Mouse (Mus musculus) kidney, postnatal 0 days (tissue): ENCODE results near the gene Nid2. TPM values are rescaled to one million over a fixed set of nuclear protein-coding genes. Genes with fewer than 3 reads are reported as not detected.

ENCODE experiments used
- ATAC-seq: fragments of 200-750 bp; cut with Nextera tagmentation; replicated peaks from 2 replicates; pipeline ENCODE4 v1.8.0; 2017; ENCODE audit warnings: low read depth, moderate number of reproducible peaks, moderate TSS enrichment, moderate library complexity; ENCODE audit not compliant: low FRiP score
- DNase-seq: peaks from one replicate; pipeline ENCODE4 v3.0.0-alpha.2; 2016; ENCODE audit warnings: low spot score
- H3K27ac ChIP-seq: fragments of 300-500 bp; sonication (generic); 2 replicates; pipeline ENCODE4 v1.5.1; 2014; ENCODE audit warnings: mild to moderate bottlenecking
- H3K27me3 ChIP-seq: fragments of 300-500 bp; sonication (generic); 2 replicates; pipeline ENCODE4 v1.6.1; 2014; ENCODE audit warnings: low read length, mixed read lengths; ENCODE audit not compliant: insufficient read depth
- H3K36me3 ChIP-seq: fragments of 300-500 bp; sonication (generic); 2 replicates; pipeline ENCODE4 v1.6.1; 2014; ENCODE audit warnings: low read length, mixed read lengths; ENCODE audit not compliant: insufficient read depth
- H3K4me1 ChIP-seq: fragments of 300-500 bp; sonication (generic); replicated peaks from 2 replicates; pipeline ENCODE4 v1.6.1; 2014; ENCODE audit warnings: antibody characterized with exemption, low read length, mixed read lengths; ENCODE audit not compliant: insufficient read depth
- H3K4me2 ChIP-seq: fragments of 300-500 bp; sonication (generic); 2 replicates; pipeline ENCODE4 v1.6.1; 2014; ENCODE audit warnings: mild to moderate bottlenecking, low read length, moderate library complexity, mixed read lengths
- H3K4me3 ChIP-seq: fragments of 300-500 bp; sonication (generic); replicated peaks from 2 replicates; pipeline ENCODE4 v1.5.1; 2014; ENCODE audit warnings: low read depth, low read length
- H3K9ac ChIP-seq: fragments of 300-500 bp; sonication (generic); 2 replicates; pipeline ENCODE4 v1.6.1; 2014; ENCODE audit warnings: low read depth, low read length
- H3K9me3 ChIP-seq: fragments of 300-500 bp; sonication (generic); replicated peaks from 2 replicates; pipeline ENCODE4 v1.6.1; 2016; ENCODE audit warnings: low read length, inconsistent platforms, mixed read lengths
- CTCF ChIP-seq: IDR thresholded peaks from 2 replicates; pipeline ENCODE4 v1.5.1; 2016; ENCODE audit warnings: antibody characterized with exemption, low read depth, mild to moderate bottlenecking, moderate library complexity
- WGBS: fragments of 180-500 bp; shearing (Covaris S2); extraction: QIAGEN DNeasy Blood & Tissue Kit; methylation state at CpG from one replicate; pipeline ENCODE4 v1.1.7; 2014; 5-methylcytosine and 5-hydroxymethylcytosine counted together
- polyA plus RNA-seq: library from polyadenylated mRNA; unstranded; fragments of >200 nt; fragmentation: Nextera tagmentation; extraction: Ambion mirVana; gene quantifications from 2 replicates; pipeline ENCODE4 v1.2.1, GENCODE M21; 2015

Nid2 gene
- polyA plus RNA-seq, 1 experiment from 2014 or later = 65.3 TPM

- Histone ChIP-seq H3K36me3 (no peaks in the 10 kb centered on the region), H3K27ac (no peak overlapping the region), H3K4me1 (peaks cover 2% of the 10 kb centered on the region; the same call in 1 of the 2 replicates), H3K4me2 (no peak overlapping the region), H3K27me3 (no peaks in the 10 kb centered on the region), H3K9ac (no peak overlapping the region), H3K9me3 (no peaks in the 10 kb centered on the region), H3K4me3 (no peak overlapping the region)
- no peak for TF ChIP-seq CTCF
- WGBS = 71% methylated on average over 2 of the region's 2 CpGs
- ATAC-seq (no peak), DNase-seq (no peak)
Measured at GRCm38 (mm10) chr14:19732097-19732496, 19.0 kb upstream of the Nid2 start.

DNA sequence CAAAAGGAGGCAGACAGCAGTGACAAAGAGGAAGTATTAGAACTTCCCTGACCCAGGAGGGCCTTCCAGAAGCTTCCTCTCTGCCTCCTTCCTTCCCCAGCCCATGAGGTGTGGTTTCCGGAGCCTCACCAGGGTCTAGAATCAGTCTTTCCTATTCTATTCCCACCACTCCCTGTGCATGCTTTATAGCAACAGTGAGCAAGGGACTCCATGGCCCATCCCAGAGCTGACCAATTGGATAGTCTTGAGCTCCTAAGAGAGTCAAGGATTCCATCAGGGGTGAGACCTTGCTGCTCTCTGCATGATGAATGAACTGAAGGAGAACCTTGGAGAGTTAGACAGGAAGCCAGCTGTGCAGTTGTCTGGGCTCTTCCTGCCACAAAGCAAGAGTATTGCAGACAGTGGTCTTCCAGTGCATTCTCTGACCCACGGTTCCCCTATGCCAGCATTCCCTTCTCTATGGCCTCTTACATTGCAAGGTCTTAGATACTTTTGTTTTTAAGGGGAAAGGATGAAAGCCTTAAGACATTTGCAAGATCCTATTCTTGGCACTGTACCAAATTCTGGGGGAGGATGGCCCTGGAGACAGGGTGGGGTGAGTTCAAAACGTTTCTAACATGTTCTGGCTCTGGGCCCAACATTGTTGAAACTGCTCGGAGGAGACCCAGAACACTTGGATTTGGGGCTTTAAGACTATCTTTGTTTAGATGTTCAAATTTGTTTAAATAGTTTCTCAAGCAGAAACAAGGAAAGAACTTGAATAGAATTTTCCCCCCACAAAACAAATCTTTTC lies 17.4 kb upstream of the Nid2 start:
- TF ChIP-seq CTCF = no peak
- Histone ChIP-seq H3K9me3 (no peaks in the 10 kb centered on the region), H3K27me3 (no peaks in the 10 kb centered on the region), H3K36me3 (no peaks in the 10 kb centered on the region), H3K4me1 (peaks cover 8% of the 10 kb centered on the region), H3K9ac (no peak overlapping the region), H3K4me2 (no peak overlapping the region), H3K4me3 (no peak overlapping the region), H3K27ac (peak overlapping the region; percentile 43; the same call in 1 of the 2 replicates)
- DNase-seq = peak; percentile 56
- peak; percentile 30; the same call in 1 of the 2 replicates for ATAC-seq
- WGBS = 45% methylated on average over 4 of the region's 4 CpGs

- no peak overlapping the region for H3K9ac ChIP-seq
- no peak overlapping the region for H3K4me2 ChIP-seq
- no peaks in the 10 kb centered on the region for H3K36me3 ChIP-seq
- DNase-seq = no peak
- no peaks in the 10 kb centered on the region for H3K9me3 ChIP-seq
- no peak for ATAC-seq
- H3K27me3 ChIP-seq = no peaks in the 10 kb centered on the region
- H3K4me3 ChIP-seq = no peak overlapping the region
- no peak overlapping the region for H3K27ac ChIP-seq
- 57% methylated on average over 6 of the region's 6 CpGs for WGBS
- peaks cover 8% of the 10 kb centered on the region for H3K4me1 ChIP-seq
- TF ChIP-seq CTCF = no peak
Measured at GRCm38 (mm10) chr14:19735303-19735702, 15.8 kb upstream of the Nid2 start.

DNA sequence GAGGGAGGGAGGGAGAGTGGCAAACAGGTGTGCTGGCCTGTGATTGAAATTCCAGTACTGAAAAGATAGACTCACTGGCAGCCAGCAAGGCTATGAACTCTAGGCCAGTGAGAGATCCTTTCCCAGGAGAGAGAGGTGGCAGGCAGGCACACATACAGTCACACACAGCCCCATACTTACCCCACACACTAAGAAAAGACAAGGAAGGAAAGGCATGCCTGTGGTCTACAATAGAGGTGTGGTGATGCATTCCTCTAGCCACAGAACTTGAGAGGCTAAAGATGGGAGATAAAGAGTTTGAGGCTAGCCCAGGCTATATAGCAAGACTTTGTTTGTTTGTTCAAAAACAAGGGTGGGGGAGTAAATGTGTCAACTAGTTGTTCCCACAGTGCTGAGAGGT lies 13.5 kb upstream of the Nid2 start:
- Histone ChIP-seq H3K4me2 (no peak overlapping the region), H3K36me3 (no peaks in the 10 kb centered on the region), H3K9ac (no peak overlapping the region), H3K4me1 (peaks cover 8% of the 10 kb centered on the region), H3K27me3 (no peaks in the 10 kb centered on the region), H3K9me3 (no peaks in the 10 kb centered on the region), H3K4me3 (no peak overlapping the region), H3K27ac (peak overlapping the region; percentile 68; the same call in 1 of the 2 replicates)
- ATAC-seq (no peak), DNase-seq (no peak)
- no peak for TF ChIP-seq CTCF

DNA sequence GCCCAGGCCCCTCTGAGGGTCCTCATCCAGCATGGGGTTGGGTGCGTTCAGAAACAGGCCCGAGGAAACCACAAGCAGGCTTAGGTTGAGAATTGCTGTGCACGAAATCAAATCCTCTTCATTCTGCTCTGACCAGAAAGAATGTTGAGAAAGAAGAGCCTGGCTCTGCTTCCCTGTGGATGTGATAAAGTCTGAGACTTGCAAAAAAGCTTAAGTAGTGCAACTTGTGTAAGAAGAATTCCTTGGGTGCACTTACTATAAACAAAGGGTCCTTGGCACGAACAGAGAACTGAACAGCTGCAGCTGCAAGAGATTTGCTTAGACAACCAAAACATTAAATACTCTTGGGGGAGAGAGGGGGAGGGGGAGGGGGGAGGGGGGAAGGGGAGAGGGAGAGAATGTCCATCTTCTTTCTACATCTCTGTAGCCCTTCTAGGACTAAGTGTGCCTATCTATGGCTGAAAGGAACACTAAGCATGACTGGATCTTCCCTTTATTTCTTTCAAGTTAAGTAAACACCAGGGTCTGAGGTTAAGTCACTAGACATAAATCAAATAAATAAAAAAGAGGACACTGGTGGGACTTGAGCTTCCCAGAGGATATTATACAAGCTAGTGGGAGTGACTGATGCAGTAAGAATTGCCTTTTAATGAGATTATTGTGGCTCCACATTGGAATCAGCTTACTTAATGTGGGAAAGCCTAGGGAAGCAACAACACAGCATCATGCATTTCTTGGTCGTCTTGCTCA lies 12.8 kb upstream of the Nid2 start:
- H3K9ac ChIP-seq = no peak overlapping the region
- peaks cover 8% of the 10 kb centered on the region for H3K4me1 ChIP-seq
- 24% methylated on average over 5 of the region's 5 CpGs for WGBS
- no peaks in the 10 kb centered on the region for H3K27me3 ChIP-seq
- no peak for TF ChIP-seq CTCF
- H3K4me2 ChIP-seq = no peak overlapping the region
- no peaks in the 10 kb centered on the region for H3K9me3 ChIP-seq
- peak overlapping the region; percentile 68; the same call in 1 of the 2 replicates for H3K27ac ChIP-seq
- no peaks in the 10 kb centered on the region for H3K36me3 ChIP-seq
- no peak overlapping the region for H3K4me3 ChIP-seq
- peak; percentile 70 for ATAC-seq
- peak; percentile 94 for DNase-seq

DNA sequence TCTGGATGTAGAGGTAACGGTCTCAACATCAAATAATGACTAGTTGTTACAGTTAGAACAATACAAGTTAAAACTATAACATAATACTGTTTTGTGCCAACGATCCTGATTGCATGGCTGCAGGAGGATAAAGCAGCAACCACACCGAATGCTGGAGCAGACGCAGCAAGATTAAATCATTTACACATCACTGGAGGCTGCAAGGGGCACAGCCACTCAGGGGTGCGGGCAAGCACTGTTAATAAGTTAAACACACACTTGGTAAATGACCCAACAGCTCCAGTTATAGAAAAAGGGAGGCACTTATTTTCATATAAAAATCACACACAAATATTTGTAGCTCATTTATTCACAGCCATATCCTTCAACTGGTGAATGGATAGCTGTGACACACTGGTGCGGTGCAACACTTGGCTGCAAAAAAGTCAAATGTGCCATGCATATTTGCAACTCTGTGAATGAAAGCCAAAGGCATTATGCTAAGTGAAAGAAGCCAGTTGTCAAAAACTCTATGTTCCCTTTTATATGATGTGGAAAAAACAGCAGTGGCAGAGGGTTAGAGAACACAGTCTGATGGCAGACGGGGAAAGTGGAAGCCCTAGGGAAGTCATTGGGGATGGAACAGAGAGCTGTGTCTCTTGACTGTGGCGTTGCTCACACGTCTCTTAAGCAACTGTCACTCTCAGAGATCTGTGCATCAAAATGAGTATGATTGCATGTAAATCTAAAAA lies 11.5 kb upstream of the Nid2 start:
- no peak overlapping the region for H3K27ac ChIP-seq
- ATAC-seq = no peak; the same call in 1 of the 2 replicates
- DNase-seq = no peak

More for the DNA sequence above, 11.5 kb upstream of the Nid2 start:
- TF ChIP-seq CTCF = no peak
- Histone ChIP-seq H3K4me2 (no peak overlapping the region), H3K27me3 (no peaks in the 10 kb centered on the region), H3K4me1 (peaks cover 11% of the 10 kb centered on the region; the same call in 1 of the 2 replicates), H3K9me3 (no peaks in the 10 kb centered on the region), H3K36me3 (no peaks in the 10 kb centered on the region), H3K4me3 (no peak overlapping the region), H3K9ac (no peak overlapping the region)
- 63% methylated on average over 9 of the region's 9 CpGs for WGBS
